Mouse (Mus musculus) limb, embryonic 12.5 days (tissue): Measurements from ENCODE around the gene Tnrc6b. TPM values are rescaled to one million over a fixed set of nuclear protein-coding genes. Genes with fewer than 3 reads are reported as not detected.

Experiments used
- ATAC-seq: fragments of 200-750 bp; cut with Nextera tagmentation; 2 replicates; pipeline ENCODE4 v1.8.0; 2017; ENCODE audit warnings: low read depth, moderate TSS enrichment; ENCODE audit not compliant: insufficient number of reproducible peaks, insufficient read depth, low FRiP score, low TSS enrichment
- H3K27ac ChIP-seq: fragments of 300-500 bp; sonication (generic); 2 replicates; pipeline ENCODE4 v1.5.1; 2016; ENCODE audit warnings: mild to moderate bottlenecking, moderate library complexity
- H3K27me3 ChIP-seq: fragments of 300-500 bp; sonication (generic); 2 replicates; pipeline ENCODE4 v1.6.1; 2016; ENCODE audit warnings: mild to moderate bottlenecking, moderate library complexity
- H3K36me3 ChIP-seq: fragments of 300-500 bp; sonication (generic); 2 replicates; pipeline ENCODE4 v1.6.1; 2016; ENCODE audit warnings: mild to moderate bottlenecking, moderate library complexity
- H3K4me1 ChIP-seq: fragments of 300-500 bp; sonication (generic); replicated peaks from 2 replicates; pipeline ENCODE4 v1.6.1; 2016
- H3K4me2 ChIP-seq: fragments of 300-500 bp; sonication (generic); 2 replicates; pipeline ENCODE4 v1.6.1; 2016; ENCODE audit warnings: mild to moderate bottlenecking, moderate library complexity
- H3K4me3 ChIP-seq: fragments of 300-500 bp; sonication (generic); replicated peaks from 2 replicates; pipeline ENCODE4 v1.5.1; 2016; ENCODE audit warnings: mild to moderate bottlenecking
- H3K9ac ChIP-seq: fragments of 300-500 bp; sonication (generic); replicated peaks from 2 replicates; pipeline ENCODE4 v1.6.1; 2016; ENCODE audit warnings: mild to moderate bottlenecking, moderate library complexity
- H3K9me3 ChIP-seq: fragments of 300-500 bp; sonication (generic); 2 replicates; pipeline ENCODE4 v1.6.1; 2016; ENCODE audit warnings: mild to moderate bottlenecking, moderate library complexity
- WGBS: fragments of 180-500 bp; shearing (Covaris S2); methylation state at CpG from one replicate; pipeline ENCODE4 v1.1.7; 2016; 5-methylcytosine and 5-hydroxymethylcytosine counted together
- polyA plus RNA-seq: library from polyadenylated mRNA; unstranded; fragments of >200 nt; fragmentation: Nextera tagmentation; extraction: Ambion mirVana; gene quantifications from 2 replicates; pipeline ENCODE4 v1.2.1, GENCODE M21; 2016

The Tnrc6b gene
- polyA plus RNA-seq, 1 experiment from 2014 or later: 41.0 TPM

- H3K36me3 ChIP-seq: no peaks in the 10 kb centered on the region
- H3K27ac ChIP-seq: no peak overlapping the region
- no peak overlapping the region for H3K4me2 ChIP-seq
- H3K27me3 ChIP-seq: no peaks in the 10 kb centered on the region
- H3K9me3 ChIP-seq: no peaks in the 10 kb centered on the region
- H3K9ac ChIP-seq: no peak overlapping the region
- WGBS: 94% methylated on average over 3 of the region's 3 CpGs
- ATAC-seq: no peak
- H3K4me1 ChIP-seq: peaks cover 9% of the 10 kb centered on the region
- H3K4me3 ChIP-seq: no peak overlapping the region
These were observed 57.1 kb downstream of the Tnrc6b start for GRCm38 (mm10) chr15:80768216-80768615.

- H3K36me3 ChIP-seq: no peaks in the 10 kb centered on the region
- H3K4me1 ChIP-seq: peaks cover 9% of the 10 kb centered on the region
- H3K9ac ChIP-seq: no peak overlapping the region
- H3K27ac ChIP-seq: no peak overlapping the region
- no peak overlapping the region for H3K4me2 ChIP-seq
- H3K9me3 ChIP-seq: no peaks in the 10 kb centered on the region
- no peak overlapping the region for H3K4me3 ChIP-seq
- no peak for ATAC-seq
- 57% methylated on average over 1 of the region's 1 CpGs for WGBS
- no peaks in the 10 kb centered on the region for H3K27me3 ChIP-seq
These were observed 60.9 kb downstream of the Tnrc6b start for GRCm38 (mm10) chr15:80771926-80772441.

DNA sequence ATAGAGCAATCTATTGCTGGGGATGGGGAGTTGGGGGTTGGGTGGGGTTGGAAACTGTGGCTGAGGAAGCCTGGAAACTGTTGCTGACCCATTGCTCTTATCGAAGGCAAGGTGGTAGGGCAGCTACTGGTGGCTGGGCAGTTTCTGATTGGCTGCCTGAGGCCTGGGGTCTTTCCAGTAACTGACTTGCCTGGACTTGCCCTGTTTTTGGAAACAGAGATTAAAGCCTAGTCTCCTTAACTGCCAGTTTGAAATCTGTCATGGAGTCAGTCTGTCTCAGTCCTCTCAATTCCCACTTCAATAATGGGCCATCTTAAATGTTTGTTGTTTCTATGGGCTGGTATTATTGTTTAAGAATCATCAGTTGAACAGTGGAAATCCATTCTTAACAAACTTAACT is 63.6 kb downstream of the Tnrc6b start:
- H3K4me3 ChIP-seq: no peak overlapping the region
- 100% methylated on average over 1 of the region's 1 CpGs for WGBS
- no peak overlapping the region for H3K9ac ChIP-seq
- no peak overlapping the region for H3K27ac ChIP-seq
- no peaks in the 10 kb centered on the region for H3K27me3 ChIP-seq
- no peaks in the 10 kb centered on the region for H3K36me3 ChIP-seq
- H3K9me3 ChIP-seq: no peaks in the 10 kb centered on the region
- no peak for ATAC-seq
- peaks cover 9% of the 10 kb centered on the region for H3K4me1 ChIP-seq
- no peak overlapping the region for H3K4me2 ChIP-seq

DNA sequence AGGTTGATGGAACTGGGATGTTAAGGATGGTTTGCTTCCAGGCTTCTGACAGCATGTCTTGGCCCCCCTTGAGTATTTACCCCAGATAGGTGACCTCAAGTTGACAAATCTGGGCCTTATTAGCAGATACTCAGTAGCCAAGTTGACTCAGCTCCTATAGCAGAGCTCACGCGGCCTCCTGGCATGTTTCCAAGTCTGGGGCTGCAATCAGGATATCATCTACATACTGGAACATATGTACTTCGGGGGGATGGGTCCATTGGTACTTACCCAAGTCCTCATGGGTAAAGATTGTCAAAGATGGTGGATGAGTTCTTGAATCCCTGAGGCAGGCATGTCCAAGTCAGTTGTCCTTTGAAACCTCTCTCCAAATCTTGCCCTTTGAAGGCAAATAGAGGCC is 67.9 kb downstream of the Tnrc6b start:
- 71% methylated on average over 3 of the region's 3 CpGs for WGBS
- no peak for ATAC-seq
- H3K4me3 ChIP-seq: no peak overlapping the region

DNA sequence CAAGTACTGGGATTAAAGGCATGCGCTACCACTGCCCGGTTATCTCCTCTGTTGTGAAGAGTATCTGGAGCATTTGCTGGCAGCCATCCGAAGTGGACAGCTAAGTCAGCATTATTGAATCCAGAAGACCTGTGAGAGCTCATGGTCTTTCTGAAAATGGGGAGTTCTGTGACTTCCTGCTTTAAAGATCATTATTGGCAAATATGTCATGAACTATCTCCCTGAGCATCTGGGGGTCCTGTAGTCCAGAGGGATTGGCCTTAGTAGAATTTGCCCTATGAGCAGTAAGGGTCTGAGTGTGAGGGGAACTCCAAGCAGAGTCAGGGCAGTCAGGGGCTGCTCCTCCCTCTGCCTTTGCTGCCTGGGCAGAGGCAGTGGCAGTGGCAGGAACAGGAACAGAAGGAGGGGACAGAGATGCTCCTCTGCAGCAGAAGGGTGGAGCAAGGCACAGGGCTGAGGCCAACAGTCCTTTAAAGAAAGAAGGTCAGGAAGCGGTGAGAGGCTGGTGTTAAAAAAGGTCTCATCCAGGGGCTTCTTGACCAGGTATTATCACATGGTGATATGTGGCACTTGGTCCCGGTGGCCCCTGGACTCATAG is 69.1 kb downstream of the Tnrc6b start:
- H3K4me2 ChIP-seq: no peak overlapping the region
- no peak overlapping the region for H3K4me3 ChIP-seq
- no peak for ATAC-seq
- H3K4me1 ChIP-seq: peaks cover 6% of the 10 kb centered on the region
- H3K27ac ChIP-seq: no peak overlapping the region
- H3K9ac ChIP-seq: no peak overlapping the region
- no peaks in the 10 kb centered on the region for H3K9me3 ChIP-seq
- WGBS: 93% methylated on average over 5 of the region's 5 CpGs
- H3K36me3 ChIP-seq: no peaks in the 10 kb centered on the region
- H3K27me3 ChIP-seq: no peaks in the 10 kb centered on the region

More for the DNA sequence above, 67.9 kb downstream of the Tnrc6b start:
- H3K4me1 ChIP-seq: no peaks in the 10 kb centered on the region
- H3K9ac ChIP-seq: no peak overlapping the region
- H3K27me3 ChIP-seq: no peaks in the 10 kb centered on the region
- H3K9me3 ChIP-seq: no peaks in the 10 kb centered on the region
- H3K36me3 ChIP-seq: no peaks in the 10 kb centered on the region
- no peak overlapping the region for H3K27ac ChIP-seq
- no peak overlapping the region for H3K4me2 ChIP-seq

DNA sequence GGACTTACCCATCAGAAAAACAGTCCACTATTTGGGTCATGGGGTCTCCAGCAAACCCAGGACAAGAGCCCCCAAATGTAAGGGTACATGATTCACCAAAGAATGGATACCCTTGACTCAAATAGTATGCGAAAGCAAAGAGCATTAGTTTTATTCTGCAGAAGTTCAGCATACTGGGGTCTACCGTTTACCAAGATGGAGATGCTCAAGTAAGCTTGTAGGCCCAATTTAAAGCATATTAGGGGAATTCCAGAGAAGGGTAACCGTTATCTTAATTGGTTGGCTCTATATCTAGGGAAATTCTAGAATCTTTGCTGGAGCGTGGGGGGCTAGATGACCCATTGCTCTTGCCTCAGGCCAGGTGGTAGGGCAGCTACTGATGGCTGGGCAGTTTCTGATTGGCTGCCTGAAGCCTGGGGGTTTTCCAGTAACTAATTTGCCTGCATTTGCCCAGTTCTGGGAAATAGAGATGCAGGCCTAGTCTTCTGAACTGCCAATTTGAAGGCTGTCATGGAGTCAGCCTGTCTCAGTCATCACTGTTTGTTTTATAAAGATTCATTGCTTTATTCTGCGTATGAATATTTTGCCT is 70.2 kb downstream of the Tnrc6b start:
- ATAC-seq: no peak
- Histone ChIP-seq H3K9ac (no peak overlapping the region), H3K27ac (no peak overlapping the region), H3K9me3 (no peaks in the 10 kb centered on the region), H3K27me3 (no peaks in the 10 kb centered on the region), H3K4me2 (no peak overlapping the region), H3K36me3 (no peaks in the 10 kb centered on the region), H3K4me1 (peaks cover 6% of the 10 kb centered on the region), H3K4me3 (no peak overlapping the region)
- WGBS: 90% methylated on average over 5 of the region's 5 CpGs

DNA sequence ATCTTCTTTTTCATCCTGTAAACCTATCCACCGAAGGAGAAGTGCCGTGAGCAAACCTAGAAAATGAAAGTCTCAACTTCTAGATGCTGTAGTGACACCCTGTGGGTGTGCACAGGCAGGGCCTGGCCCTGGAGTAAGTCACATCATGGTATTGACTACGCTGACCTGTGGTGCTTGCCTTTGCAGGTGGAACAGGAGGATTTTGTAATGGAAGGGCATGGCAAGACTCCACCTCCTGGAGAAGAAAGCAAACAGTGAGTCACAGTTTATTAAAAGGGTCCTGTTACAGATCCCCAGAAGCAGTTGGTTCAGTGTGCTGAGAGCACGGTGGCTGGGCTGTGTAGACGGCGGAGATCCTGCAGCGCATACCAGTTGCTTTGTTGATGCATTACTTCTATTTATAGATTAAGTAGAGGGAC is 73.4 kb downstream of the Tnrc6b start:
- no peak for ATAC-seq
- Histone ChIP-seq H3K4me3 (no peak overlapping the region), H3K27ac (peak overlapping the region; percentile 23; the same call in 1 of the 2 replicates), H3K9me3 (no peaks in the 10 kb centered on the region), H3K4me1 (peaks cover 6% of the 10 kb centered on the region), H3K4me2 (no peak overlapping the region), H3K36me3 (no peaks in the 10 kb centered on the region), H3K9ac (no peak overlapping the region), H3K27me3 (no peaks in the 10 kb centered on the region)
- 51% methylated on average over 7 of the region's 7 CpGs for WGBS

GRCm38 (mm10) chr15:80785699-80786098 is 74.6 kb downstream of the Tnrc6b start:
- Histone ChIP-seq H3K9me3 (no peaks in the 10 kb centered on the region), H3K4me2 (no peak overlapping the region), H3K36me3 (no peaks in the 10 kb centered on the region), H3K9ac (no peak overlapping the region), H3K27me3 (no peaks in the 10 kb centered on the region), H3K27ac (no peak overlapping the region), H3K4me1 (peaks cover 6% of the 10 kb centered on the region), H3K4me3 (no peak overlapping the region)
- ATAC-seq: no peak
- WGBS: 86% methylated on average over 1 of the region's 1 CpGs

DNA sequence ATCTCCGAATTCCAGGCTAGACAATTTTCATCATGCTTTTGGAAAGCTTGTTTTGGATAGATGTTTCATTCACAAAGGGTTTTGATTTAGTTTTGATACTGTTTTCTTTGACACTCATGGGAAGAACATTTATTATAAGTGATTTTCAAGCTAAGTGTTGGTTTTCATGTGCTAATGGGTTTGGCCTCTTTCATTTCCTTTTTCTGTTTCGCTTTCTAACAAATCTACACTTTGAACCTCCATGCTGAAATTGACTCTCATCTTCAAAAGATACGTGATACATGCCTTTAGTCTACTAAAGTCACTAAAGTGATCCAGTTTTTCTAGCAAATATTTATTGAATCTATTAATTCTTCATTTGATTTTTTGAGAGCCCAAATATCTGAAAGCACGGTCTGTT is 76.6 kb downstream of the Tnrc6b start:
- Histone ChIP-seq H3K4me2 (no peak overlapping the region), H3K27me3 (no peaks in the 10 kb centered on the region), H3K9ac (no peak overlapping the region), H3K27ac (no peak overlapping the region), H3K9me3 (no peaks in the 10 kb centered on the region), H3K4me1 (peaks cover 6% of the 10 kb centered on the region), H3K36me3 (no peaks in the 10 kb centered on the region), H3K4me3 (no peak overlapping the region)
- 94% methylated on average over 4 of the region's 4 CpGs for WGBS
- no peak for ATAC-seq

DNA sequence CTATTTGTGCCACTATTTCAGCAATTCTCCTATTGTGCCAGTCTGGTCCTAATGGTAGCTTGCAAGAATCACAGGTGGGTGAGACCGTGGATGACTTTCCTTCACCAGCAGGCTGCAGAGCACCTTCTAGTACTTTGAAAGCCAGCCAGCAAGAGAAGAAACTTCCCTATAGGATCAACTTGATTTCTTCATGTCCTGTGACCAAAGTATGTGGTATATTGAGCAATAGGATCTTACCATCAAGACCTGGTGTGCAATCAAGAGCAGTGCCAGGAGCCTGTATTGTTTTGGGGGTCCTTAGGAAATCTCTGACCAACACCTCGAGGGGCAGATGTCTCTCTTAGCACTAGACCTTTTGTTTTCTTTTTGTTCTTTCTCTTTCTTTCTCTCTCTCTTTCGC is 81.4 kb downstream of the Tnrc6b start:
- 80% methylated on average over 3 of the region's 3 CpGs for WGBS
- H3K4me1 ChIP-seq: peaks cover 4% of the 10 kb centered on the region; the same call in 1 of the 2 replicates
- H3K27me3 ChIP-seq: no peaks in the 10 kb centered on the region
- no peaks in the 10 kb centered on the region for H3K9me3 ChIP-seq
- H3K27ac ChIP-seq: no peak overlapping the region
- no peak overlapping the region for H3K4me3 ChIP-seq
- no peaks in the 10 kb centered on the region for H3K36me3 ChIP-seq
- no peak overlapping the region for H3K9ac ChIP-seq
- H3K4me2 ChIP-seq: no peak overlapping the region
- no peak for ATAC-seq

GRCm38 (mm10) chr15:80795076-80795475 is 84.0 kb downstream of the Tnrc6b start:
- WGBS: 89% methylated on average over 1 of the region's 1 CpGs
- Histone ChIP-seq H3K27ac (no peak overlapping the region), H3K9ac (no peak overlapping the region), H3K9me3 (no peaks in the 10 kb centered on the region), H3K4me1 (peaks cover 7% of the 10 kb centered on the region; the same call in 1 of the 2 replicates), H3K36me3 (no peaks in the 10 kb centered on the region), H3K4me2 (no peak overlapping the region), H3K4me3 (no peak overlapping the region), H3K27me3 (no peaks in the 10 kb centered on the region)
- no peak for ATAC-seq

- peak; percentile 75 for ATAC-seq
- peak overlapping the region; percentile 79 for H3K9ac ChIP-seq
These were observed 86.6 kb downstream of the Tnrc6b start for GRCm38 (mm10) chr15:80797757-80798156.

More at GRCm38 (mm10) chr15:80797757-80798156, 86.6 kb downstream of the Tnrc6b start:
- WGBS: 3% methylated on average over 6 of the region's 6 CpGs
- peak overlapping the region; percentile 65 for H3K4me2 ChIP-seq
- no peaks in the 10 kb centered on the region for H3K9me3 ChIP-seq
- no peaks in the 10 kb centered on the region for H3K27me3 ChIP-seq
- peaks cover 25% of the 10 kb centered on the region for H3K4me1 ChIP-seq
- H3K36me3 ChIP-seq: no peaks in the 10 kb centered on the region
- peak overlapping the region; percentile 76 for H3K27ac ChIP-seq
- H3K4me3 ChIP-seq: peak overlapping the region; percentile 56
